Mouse (Mus musculus) adrenal gland, adult 8-10 months (tissue): ENCODE measurements at regions not wholly inside any gene's neighbourhood (a gene's known extent, or its start where the extent isn't known, plus 50 kb on each side); places are given as distances from the start of the nearest gene placed in this dataset.

ENCODE experiments used
- DNase-seq: peaks from one replicate; pipeline ENCODE4 v3.0.0; 2022

DNA sequence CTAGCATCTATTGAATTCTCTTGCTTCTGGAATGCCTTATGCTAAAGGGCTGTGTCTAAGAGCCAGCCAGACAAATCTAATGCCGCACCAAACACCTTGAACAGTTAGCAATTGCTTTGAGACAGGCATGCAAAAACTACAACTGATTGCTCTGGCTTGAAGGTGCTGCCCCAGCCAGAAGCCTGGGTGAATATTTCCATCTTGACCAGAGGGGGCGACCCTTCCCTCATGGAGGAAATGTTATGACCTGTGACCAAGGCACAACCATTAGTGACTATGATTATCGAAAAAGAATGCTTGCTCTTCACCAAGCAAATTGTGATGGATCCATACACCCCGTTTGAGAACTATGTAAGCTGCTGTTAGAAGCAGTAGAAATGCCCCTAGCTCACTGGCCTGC lies 445.9 kb upstream of the Etaa1 start:
- DNase-seq = no peak

DNA sequence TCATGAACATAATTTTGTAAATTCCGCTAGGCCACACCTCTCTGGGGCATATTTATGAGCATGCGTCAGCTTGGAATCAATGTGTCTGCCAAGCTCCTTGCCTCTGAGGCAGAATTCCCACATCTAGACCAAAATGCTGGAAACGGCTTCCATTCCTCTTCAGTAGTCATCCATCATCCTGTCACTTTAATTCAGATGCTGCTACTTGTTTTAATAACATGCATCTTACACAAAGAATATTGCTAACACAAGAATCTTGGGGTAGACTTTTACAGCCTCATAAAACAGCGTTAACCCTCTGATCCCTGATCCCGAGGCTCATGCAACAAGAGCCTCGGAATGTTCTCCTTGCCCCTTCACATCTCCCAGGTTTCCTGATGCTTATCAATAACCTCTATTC lies 442.7 kb upstream of the Etaa1 start:
- DNase-seq = no peak

DNA sequence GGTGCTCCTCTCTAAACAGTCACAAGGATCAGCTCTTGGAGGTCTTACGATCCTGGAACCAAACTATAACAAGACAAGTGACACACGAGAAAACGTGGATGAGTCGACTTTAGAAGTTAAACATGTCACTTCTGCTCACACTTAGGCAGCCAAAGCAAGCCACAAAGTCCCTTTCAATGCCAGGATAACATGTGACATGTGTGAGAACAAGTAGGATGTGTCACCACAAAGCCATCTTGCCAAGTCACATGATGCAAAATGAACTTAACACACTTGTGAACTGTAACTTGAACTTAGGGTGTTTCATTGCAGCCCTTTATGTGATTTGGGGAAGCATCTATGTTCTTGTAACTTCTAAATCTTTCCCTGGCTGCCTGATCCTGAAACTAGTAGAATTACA lies 442.0 kb upstream of the Etaa1 start:
- DNase-seq = no peak

DNA sequence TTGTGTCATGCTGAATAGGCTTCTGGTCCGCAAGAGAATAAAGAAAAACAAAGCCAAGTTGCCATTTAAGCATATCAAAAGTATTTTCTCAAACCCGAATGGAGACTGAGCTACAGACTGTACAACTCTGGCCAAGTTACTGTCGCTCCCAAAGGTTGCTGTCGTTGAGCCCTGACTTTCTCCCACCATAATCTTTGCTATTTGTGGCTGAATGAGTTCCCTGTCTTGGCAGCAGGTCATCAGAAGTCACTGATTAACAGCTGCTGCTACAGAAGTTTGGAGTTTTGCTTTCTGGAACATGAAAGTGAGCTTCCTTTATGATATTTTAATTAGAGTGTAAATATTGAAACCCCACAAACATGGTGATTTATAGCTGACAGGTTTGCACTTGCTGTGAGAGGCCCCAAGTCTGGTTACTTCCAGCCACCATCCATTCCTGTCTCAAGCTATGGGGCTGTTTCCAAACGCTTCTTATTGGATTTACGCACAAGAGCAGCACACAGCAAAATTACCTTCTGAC lies 419.2 kb upstream of the Etaa1 start:
- DNase-seq = no peak

DNA sequence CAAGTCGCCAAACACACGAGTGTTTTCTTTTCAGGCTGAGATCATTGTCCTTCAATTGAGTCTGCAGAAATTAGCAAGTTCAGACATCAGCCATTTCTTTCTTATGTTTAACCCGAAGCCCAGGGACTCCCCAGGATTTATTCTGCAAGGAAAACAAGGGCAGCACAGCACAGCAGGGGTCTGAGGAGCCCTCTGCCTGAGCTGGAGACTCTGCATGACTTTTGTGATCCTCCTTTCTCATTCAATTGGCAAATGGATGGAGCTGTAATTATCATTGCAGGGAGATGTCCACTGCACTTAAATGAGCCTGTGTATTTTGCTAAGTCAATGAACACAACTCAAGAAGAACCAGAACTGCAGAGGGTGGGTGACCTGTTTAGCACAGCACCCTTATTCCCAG lies 417.6 kb upstream of the Etaa1 start:
- DNase-seq = no peak

DNA sequence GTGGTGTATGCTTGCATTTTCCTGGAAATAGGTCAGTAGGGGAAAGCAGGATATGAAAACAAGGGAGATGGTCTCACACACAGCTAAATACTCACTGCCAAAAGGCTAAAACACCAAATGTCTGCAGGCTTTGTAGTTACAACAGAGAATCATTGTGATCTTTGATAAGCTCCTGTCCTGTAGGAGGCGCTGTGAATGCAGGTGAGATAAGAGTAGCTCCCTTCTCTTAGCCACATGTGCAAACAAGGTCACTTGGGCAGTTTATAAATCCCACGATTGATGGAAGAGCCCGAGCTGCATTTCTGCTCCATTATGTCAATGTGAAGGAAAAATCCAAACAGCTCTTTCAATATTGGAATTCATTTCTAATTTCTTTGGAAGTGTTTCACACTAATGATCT lies 417.2 kb upstream of the Etaa1 start:
- DNase-seq = no peak

DNA sequence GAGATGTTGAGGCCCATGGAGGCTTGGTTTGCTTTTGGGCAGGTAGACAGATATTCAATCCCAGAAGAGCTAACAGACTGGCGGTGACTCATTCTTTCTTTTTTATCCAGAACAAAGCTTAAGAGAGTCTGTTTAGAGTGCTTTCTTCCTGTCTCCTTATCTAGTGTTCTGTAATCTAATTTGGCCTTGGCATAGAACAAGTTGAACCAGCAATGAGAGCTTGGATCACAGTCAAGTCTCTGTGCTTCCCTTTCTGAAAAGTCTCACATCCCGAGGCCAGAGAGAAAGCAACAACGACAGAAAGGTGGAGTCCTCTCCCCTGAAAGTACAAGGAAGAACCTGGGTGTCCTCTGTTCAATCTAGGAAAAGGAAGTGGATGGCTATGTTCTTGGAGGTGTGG lies 401.2 kb upstream of the Etaa1 start:
- DNase-seq = peak; percentile 65

DNA sequence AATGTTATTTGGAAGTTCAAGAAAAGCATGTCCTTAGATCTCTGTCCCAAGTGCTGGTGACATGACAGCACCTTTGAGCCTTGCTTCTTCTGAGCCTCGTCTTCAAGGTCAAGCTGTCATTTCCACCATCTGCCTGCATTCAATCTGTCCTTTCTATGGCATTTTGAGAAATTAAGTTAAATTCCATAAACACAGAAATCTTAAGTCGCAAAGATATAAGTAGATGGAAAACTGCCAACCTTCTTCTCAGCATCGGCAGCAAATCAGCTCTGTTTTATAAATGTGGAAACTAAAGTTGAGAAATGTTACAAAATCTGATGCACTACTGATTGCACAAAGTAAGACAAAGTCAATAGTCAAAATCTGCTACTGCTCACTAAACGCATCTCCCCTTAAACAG lies 400.5 kb upstream of the Etaa1 start:
- no peak for DNase-seq

DNA sequence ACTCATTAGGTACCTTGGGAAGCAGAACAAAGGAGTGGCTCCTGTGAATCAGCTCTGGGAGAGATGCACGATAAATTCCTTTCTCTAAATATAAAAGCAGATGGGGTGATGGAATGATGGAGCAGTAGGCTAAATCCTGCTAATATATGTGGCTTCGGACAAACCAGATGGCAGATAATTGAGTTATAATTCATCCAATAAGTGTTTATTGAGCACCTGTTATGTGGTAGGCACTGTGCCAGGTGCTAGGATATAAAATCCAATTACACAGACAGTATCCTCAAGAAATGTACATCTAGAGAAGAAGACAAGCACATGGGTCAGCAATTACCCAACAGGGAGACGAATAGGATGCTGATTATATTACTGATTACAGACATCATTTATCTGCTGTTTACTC lies 394.2 kb upstream of the Etaa1 start:
- DNase-seq = no peak

DNA sequence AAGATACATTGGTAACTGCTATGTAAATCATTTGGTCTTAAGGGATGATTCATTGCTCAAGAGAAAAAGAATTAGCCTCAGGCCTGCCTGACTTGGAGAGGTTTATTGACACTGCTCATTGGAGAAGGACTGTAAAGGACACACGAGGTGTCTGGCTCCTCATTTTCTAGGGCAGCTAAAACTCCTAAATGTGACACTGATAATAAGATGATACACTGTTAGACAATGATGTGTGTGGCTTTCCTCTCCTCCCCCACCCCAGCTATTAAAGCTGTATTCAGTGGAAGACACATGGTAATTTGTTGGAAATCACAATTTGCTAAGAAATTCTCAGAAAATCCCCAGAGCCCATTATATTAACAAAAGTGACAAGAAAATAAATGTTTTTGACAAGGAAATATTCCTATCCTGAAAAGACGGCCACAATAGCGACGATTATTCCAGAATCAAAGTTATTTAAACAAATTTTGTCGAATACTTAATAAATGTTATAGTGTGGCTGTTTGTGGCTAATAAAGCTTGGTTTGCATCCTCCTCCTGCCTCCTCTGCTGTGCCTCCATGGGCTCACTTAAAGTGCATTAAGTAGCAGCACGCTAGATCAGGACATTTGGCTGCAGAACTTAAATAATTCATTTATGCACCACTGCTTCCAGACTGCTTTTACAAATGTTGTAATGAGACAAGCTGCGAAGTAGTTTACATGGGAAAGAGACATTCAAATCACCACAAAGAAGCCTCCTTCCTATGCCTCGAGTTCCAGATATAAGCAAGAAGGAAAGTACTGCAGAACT lies 360.0 kb upstream of the Etaa1 start:
- DNase-seq = no peak

DNA sequence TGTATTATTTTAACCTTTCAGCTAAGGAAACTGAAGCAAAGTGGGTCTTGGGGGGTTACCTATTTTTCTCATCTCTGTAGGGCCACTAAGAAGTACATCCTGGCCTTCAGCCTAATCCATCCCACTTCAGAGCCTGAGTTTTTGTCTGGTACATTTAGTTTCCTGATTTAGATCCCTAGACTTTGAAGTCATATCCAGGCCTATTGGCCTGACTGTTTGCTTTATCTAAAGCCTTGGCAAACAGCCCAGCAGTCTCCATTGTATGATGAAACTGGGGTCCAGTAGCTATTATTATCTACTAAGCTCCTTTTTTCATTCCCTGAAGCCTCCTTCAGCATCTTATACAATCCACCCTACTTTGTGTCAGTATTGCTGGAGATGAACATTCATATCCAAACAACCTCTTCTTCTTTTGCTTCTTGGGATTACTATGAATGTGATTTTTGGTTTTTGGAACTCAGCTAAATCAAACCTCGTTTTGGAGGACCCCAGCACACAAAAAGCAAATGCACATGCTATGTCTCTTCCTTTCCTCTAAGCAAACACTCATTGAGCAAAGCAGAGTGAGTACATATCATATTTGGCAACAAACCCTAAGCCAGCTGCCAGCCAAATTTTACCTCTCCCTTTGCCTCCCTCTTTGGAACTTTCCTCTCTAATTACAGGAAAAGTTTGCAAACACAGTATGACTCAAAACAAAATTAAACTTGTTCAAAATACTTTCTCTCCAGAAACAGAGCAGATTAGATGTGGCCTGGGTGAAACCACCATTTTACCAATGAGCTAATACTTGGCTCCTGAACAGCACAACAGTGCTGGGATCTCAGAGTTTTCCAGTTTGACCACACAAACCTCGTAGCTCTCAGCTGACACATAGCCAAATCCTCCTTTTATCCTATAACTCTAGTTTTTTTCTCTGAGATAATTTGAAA lies 342.8 kb upstream of the Etaa1 start:
- peak; percentile 1 for DNase-seq

DNA sequence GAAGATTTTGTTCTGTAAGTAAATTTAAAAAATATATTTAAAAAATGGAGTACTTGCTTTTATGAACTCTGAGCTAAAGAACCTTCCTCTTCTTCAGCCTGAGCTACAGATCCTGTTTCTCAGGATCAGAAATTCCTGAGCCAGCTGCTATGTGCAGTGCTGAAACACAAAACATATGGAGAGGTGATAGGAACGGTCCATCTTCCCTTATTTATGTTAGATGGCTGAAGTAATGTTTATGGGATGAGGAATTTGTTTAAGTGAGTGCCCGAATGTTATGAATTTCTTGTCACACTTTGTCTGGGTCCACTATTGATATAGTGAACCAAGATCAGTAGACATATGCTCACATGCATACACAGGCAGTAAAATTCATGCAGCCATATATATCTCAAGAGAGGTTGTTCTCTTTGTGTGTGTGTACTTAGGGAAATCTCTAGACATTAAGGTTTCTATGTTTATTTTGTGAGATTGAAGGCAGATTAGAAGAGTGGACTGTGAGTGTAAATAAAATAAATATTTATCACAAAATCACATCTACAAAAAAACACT lies 325.0 kb upstream of the Etaa1 start:
- DNase-seq = no peak

DNA sequence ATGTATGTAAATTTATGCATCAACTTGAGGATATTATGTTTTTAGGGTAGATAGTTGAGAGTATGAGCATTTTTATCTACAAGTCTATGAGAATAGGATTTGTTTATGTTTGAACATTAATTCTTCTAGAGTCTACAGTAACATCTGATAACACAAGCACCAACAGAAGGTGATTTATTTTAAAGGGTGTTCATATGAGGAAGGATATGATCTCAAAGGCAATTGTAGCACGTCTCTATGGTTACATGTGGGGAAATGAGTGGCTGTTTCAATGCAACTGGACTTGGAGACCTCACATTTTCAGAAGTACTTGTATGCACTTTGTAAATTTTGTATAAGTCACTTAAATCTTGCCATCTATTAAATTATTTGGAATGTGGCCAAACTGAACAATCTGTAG lies 318.7 kb upstream of the Etaa1 start:
- no peak for DNase-seq

DNA sequence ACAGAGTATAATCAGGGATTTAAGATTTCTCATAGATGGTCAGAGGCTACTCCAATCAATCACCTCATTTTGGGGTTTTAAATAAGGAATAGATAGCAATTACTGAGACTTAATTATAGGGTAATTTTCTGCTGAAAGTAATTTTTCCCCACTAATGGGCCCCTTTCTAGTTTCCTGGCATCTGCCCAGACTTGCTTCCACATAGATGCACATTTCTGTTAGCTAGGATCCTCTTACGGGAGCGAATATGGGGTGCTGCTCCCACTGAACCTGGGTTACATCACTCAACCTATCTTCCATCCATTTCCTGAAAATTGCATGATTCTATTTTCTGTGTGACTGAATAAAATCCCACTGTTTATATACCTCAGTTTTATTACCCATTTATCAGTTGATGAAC lies 312.5 kb upstream of the Etaa1 start:
- no peak for DNase-seq

DNA sequence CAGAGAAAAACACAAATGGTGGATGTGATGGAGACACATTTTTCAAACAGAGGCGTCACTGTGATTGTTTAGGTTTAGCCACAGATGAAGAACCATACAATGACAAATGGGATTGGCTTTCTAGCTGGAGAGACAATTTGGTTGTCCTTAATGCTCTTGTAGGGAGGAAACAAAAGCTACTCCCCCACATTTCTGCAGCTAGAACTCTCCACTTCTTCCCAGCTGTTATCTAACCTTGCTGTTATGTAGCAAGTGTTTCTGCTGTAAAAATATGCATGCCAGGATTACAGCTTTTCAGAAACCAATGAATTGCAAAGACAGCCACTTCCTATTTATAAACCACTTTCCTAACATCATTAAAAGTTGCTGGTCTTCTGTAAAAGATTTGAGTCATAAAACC lies 309.2 kb upstream of the Etaa1 start:
- DNase-seq = no peak

DNA sequence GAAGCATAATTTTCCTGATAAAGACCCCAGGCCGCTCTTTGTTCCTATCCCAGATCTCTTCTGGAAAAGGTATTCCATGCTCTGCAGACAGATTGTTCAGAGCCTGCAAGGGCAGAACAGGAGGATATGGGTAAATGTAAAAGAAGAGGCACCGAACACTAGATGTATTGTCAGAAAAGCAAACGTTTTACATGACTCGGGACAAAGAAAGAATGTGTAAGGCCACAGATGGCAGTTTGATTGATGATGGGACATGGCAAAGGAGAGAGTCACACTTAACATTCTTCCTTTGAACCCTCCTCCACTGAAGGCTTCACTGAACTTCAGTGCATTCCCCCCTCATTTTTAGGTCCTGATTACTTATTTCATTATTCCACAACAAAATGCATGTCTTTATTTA lies 295.6 kb upstream of the Etaa1 start:
- no peak for DNase-seq

DNA sequence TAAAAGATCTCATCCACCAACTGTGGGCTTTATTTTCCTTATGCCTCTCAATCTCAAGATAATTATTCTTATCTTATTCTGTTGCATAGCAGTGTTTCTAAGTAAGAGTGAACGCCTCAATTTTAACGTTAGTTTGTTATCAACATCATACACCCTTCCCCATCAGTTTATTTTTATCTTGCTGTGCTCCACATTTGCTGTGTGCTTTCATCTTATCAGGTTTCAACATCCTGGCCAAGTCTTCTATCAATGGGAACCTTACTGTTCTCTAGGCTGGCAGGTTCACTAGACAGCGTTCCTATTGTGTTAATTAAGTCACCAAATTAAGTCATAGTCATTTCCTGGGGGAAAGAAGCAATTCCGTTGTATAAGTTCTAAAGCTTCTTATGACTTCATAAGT lies 263.1 kb upstream of the Etaa1 start:
- DNase-seq = no peak

DNA sequence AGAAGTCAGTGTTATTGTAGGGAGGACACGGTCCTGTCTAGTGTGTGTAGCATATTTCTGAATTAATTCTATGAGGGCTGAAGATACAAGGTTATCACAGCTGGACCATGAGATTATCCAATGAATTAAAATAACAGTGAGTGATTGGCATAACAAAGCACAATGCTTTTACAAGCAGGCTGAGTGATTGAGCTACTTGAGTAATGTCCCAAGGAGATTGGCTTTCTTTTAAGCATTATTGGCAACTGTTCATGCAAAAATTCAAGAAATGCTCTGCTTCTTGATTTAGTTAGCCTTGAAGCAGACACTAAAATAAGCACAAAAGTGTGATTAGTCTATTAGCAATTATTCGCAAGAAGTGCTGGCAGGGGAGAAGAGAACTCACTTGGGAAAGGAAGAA lies 219.4 kb upstream of the Etaa1 start:
- DNase-seq = no peak

DNA sequence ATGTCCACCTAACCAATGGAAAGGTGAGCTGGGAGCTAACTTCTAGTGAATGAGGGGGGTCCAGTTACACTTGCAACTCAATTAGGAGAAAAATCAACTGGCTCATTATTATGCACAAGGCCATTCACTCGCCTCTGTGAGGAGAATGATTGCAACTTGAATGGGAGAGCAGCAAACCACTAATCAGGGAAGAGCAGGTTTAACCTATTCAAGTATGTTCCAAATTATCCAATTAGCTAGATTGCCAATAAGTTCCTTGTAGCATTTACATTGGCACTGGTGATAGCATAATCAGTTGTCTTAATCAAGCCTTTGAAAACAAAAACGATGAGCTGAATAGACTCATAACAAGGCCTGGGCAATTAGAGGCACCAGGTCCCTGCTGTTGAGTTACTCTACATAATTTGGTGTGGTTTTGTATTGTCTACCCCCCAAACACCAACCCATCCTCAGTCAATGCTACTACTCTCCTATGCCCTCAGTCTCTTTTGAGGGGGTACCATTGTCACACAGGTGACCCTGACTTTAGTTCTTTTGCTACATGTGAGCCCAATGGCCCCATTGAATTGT lies 217.6 kb upstream of the Etaa1 start:
- DNase-seq = no peak

DNA sequence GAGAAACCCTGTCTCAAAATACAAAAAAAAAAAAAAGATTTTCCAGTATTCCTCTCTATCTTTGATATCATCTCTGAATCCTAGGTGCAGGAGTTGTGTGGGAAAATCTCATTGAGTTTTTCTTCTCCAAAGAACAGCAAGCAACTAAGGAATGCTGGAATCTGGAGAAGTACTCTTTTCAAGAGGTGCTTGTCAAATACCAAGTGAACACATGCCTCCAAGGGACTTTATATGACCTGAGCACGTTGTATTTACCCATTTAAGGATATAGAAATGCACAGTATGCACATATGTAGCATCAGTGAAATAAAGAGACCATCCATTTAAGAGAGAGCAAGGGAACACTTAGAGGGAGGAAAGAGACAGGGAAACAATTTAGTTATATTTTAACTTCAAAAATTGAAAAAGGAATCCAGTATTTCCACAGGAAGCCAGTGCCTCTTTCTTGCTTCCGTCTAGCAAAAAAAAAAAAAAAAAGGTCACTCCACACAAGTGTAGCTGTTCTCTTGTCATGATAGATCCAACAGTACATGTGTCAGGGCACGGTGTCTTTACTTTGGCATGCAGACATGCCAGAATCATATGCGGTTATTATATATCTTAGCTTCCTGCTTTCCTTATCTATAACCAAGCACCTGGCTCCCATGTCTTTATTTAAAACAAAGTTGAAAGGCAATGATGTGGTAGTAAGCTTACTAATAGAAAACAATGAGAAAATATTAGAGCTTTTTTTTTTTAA lies 212.1 kb upstream of the Etaa1 start:
- DNase-seq = no peak

DNA sequence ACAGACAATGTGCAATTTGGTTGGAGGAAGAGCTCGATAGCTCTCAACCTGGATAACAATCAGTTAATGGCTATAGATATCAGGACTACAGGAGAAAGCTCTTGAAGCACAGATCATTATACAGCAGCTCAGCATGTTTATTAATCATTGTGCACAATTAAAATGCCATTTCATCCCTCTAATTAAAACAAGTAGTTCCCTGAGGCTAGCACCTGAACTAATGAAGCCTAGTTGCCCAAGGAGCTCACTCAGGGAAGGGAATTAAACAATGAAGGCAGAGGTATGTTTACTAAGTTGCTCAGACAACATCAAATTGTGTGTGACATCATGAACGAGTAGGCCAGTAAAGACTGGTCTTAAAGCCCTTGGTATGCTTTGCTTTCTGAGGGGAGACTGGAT lies 210.3 kb upstream of the Etaa1 start:
- no peak for DNase-seq
